Mouse (Mus musculus): ENCODE measurements around the gene Fam234b.

- TF ChIP-seq CTCF (conservative IDR thresholded peaks at IDR 0.05; ENCODE audit: low read length) (no peak), NANOG (IDR thresholded peaks at IDR 0.05; ENCODE audit: borderline replicate concordance, low read length) (no peak)
These were observed 48.6 kb upstream of the Fam234b start for GRCm38 (mm10) chr6:135149175-135149574.

All from E14TG2a.4 (cell line).